Mouse (Mus musculus) midbrain, embryonic 13.5 days (tissue): ENCODE data around the gene Phb2. TPM values are rescaled to one million over a fixed set of nuclear protein-coding genes. Genes with fewer than 3 reads are reported as not detected.

Experiments
- ATAC-seq: fragments of 200-750 bp; cut with Nextera tagmentation; 2 replicates; pipeline ENCODE4 v1.8.0; 2017; ENCODE audit warnings: mild to moderate bottlenecking, moderate TSS enrichment, moderate library complexity
- H3K27ac ChIP-seq: fragments of 300-500 bp; sonication (generic); 2 replicates; pipeline ENCODE4 v1.5.1; 2015; ENCODE audit warnings: inconsistent platforms, mild to moderate bottlenecking, moderate library complexity
- H3K27me3 ChIP-seq: fragments of 300-500 bp; sonication (generic); 2 replicates; pipeline ENCODE4 v1.6.1; 2015; ENCODE audit warnings: mild to moderate bottlenecking, inconsistent platforms
- H3K36me3 ChIP-seq: fragments of 300-500 bp; sonication (generic); 2 replicates; pipeline ENCODE4 v1.6.1; 2015; ENCODE audit warnings: mild to moderate bottlenecking, inconsistent platforms
- H3K4me1 ChIP-seq: fragments of 300-500 bp; sonication (generic); replicated peaks from 2 replicates; pipeline ENCODE4 v1.6.1; 2015; ENCODE audit warnings: inconsistent platforms
- H3K4me2 ChIP-seq: fragments of 300-500 bp; sonication (generic); replicated peaks from 2 replicates; pipeline ENCODE4 v1.6.1; 2015; ENCODE audit warnings: moderate library complexity, mild to moderate bottlenecking, inconsistent platforms
- H3K4me3 ChIP-seq: fragments of 300-500 bp; sonication (generic); replicated peaks from 2 replicates; pipeline ENCODE4 v1.5.1; 2015; ENCODE audit warnings: mild to moderate bottlenecking, inconsistent platforms
- H3K9ac ChIP-seq: fragments of 300-500 bp; sonication (generic); replicated peaks from 2 replicates; pipeline ENCODE4 v1.6.1; 2015; ENCODE audit warnings: mild to moderate bottlenecking, inconsistent platforms
- H3K9me3 ChIP-seq: fragments of 300-500 bp; sonication (generic); 2 replicates; pipeline ENCODE4 v1.6.1; 2016; ENCODE audit warnings: mild to moderate bottlenecking, inconsistent platforms
- WGBS: fragments of 180-500 bp; shearing (Covaris S2); methylation state at CpG from one replicate; pipeline ENCODE4 v1.1.7; 2015; 5-methylcytosine and 5-hydroxymethylcytosine counted together
- polyA plus RNA-seq: library from polyadenylated mRNA; unstranded; fragments of >200 nt; fragmentation: Nextera tagmentation; extraction: Ambion mirVana; gene quantifications from 2 replicates; pipeline ENCODE4 v1.2.1, GENCODE M21; 2015

The Phb2 gene
- polyA plus RNA-seq, 1 experiment from 2014 or later: 276 TPM

GRCm38 (mm10) chr6:124712918-124713317 lies 782 bp downstream of the Phb2 start:
- no peak for ATAC-seq
- H3K4me3 ChIP-seq: peak overlapping the region; percentile 99
- peak overlapping the region; percentile 97 for H3K9ac ChIP-seq
- H3K4me2 ChIP-seq: peak overlapping the region; percentile 98
- H3K27ac ChIP-seq: peak overlapping the region; percentile 86
- no peaks in the 10 kb centered on the region for H3K27me3 ChIP-seq
- peaks cover 53% of the 10 kb centered on the region for H3K36me3 ChIP-seq
- H3K9me3 ChIP-seq: no peaks in the 10 kb centered on the region
- 22% methylated on average over 11 of the region's 11 CpGs for WGBS
- H3K4me1 ChIP-seq: peaks cover 43% of the 10 kb centered on the region

- Histone ChIP-seq H3K27me3 (no peaks in the 10 kb centered on the region), H3K4me1 (peaks cover 20% of the 10 kb centered on the region), H3K9me3 (no peaks in the 10 kb centered on the region), H3K4me2 (no peak overlapping the region), H3K4me3 (no peak overlapping the region), H3K27ac (0 out of 2 replicates have a peak overlapping the region, but pooled peaks have one; percentile 5), H3K36me3 (peaks cover 43% of the 10 kb centered on the region), H3K9ac (no peak overlapping the region)
- no peak for ATAC-seq
- WGBS: 68% methylated on average over 20 of the region's 20 CpGs
These were observed 4.8 kb downstream of the Phb2 start for GRCm38 (mm10) chr6:124716864-124717490.

GRCm38 (mm10) chr6:124717968-124718367 lies 5.8 kb downstream of the Phb2 start:
- Histone ChIP-seq H3K27me3 (no peaks in the 10 kb centered on the region), H3K9ac (no peak overlapping the region)

GRCm38 (mm10) chr6:124718703-124719102 lies 6.6 kb downstream of the Phb2 start:
- Histone ChIP-seq H3K4me1 (peaks cover 8% of the 10 kb centered on the region), H3K9me3 (no peaks in the 10 kb centered on the region), H3K9ac (no peak overlapping the region), H3K4me3 (no peak overlapping the region), H3K27me3 (no peaks in the 10 kb centered on the region), H3K4me2 (no peak overlapping the region), H3K36me3 (peaks cover 43% of the 10 kb centered on the region), H3K27ac (no peak overlapping the region)
- no peak for ATAC-seq
- WGBS: 58% methylated on average over 9 of the region's 16 CpGs

More at GRCm38 (mm10) chr6:124717968-124718367, 5.8 kb downstream of the Phb2 start:
- Histone ChIP-seq H3K27ac (no peak overlapping the region), H3K36me3 (peaks cover 43% of the 10 kb centered on the region), H3K4me3 (no peak overlapping the region), H3K4me2 (no peak overlapping the region), H3K9me3 (no peaks in the 10 kb centered on the region), H3K4me1 (peaks cover 16% of the 10 kb centered on the region)
- ATAC-seq: no peak
- WGBS: 81% methylated on average over 13 of the region's 13 CpGs

- Histone ChIP-seq H3K9ac (no peak overlapping the region), H3K27ac (no peak overlapping the region), H3K4me1 (0 out of 2 replicates have a peak, but pooled peaks cover under 1% of the 10 kb centered on the region), H3K4me2 (no peak overlapping the region), H3K36me3 (peaks cover 35% of the 10 kb centered on the region), H3K9me3 (no peaks in the 10 kb centered on the region), H3K4me3 (no peak overlapping the region), H3K27me3 (no peaks in the 10 kb centered on the region)
- ATAC-seq: no peak
- 78% methylated on average over 7 of the region's 7 CpGs for WGBS
These were observed 7.3 kb downstream of the Phb2 start for GRCm38 (mm10) chr6:124719354-124719978.

- no peak overlapping the region for H3K27ac ChIP-seq
- H3K36me3 ChIP-seq: peaks cover 21% of the 10 kb centered on the region
- no peak overlapping the region for H3K9ac ChIP-seq
- no peaks in the 10 kb centered on the region for H3K4me1 ChIP-seq
- no peak for ATAC-seq
- H3K9me3 ChIP-seq: no peaks in the 10 kb centered on the region
- H3K27me3 ChIP-seq: no peaks in the 10 kb centered on the region
- H3K4me3 ChIP-seq: no peak overlapping the region
- WGBS: 65% methylated on average over 11 of the region's 11 CpGs
- H3K4me2 ChIP-seq: no peak overlapping the region
These were observed 8.8 kb downstream of the Phb2 start for GRCm38 (mm10) chr6:124720904-124721303.

GRCm38 (mm10) chr6:124722876-124723473 lies 10.8 kb downstream of the Phb2 start:
- no peaks in the 10 kb centered on the region for H3K27me3 ChIP-seq
- H3K27ac ChIP-seq: no peak overlapping the region
- H3K9ac ChIP-seq: no peak overlapping the region
- 87% methylated on average over 6 of the region's 6 CpGs for WGBS
- no peaks in the 10 kb centered on the region for H3K9me3 ChIP-seq
- H3K36me3 ChIP-seq: no peaks in the 10 kb centered on the region
- no peak overlapping the region for H3K4me2 ChIP-seq
- H3K4me3 ChIP-seq: no peak overlapping the region
- no peaks in the 10 kb centered on the region for H3K4me1 ChIP-seq
- no peak for ATAC-seq

- ATAC-seq: no peak
- Histone ChIP-seq H3K27ac (no peak overlapping the region), H3K27me3 (no peaks in the 10 kb centered on the region), H3K4me2 (no peak overlapping the region), H3K9me3 (no peaks in the 10 kb centered on the region), H3K36me3 (no peaks in the 10 kb centered on the region), H3K9ac (no peak overlapping the region), H3K4me3 (no peak overlapping the region), H3K4me1 (no peaks in the 10 kb centered on the region)
- WGBS: 86% methylated on average over 8 of the region's 8 CpGs
These were observed 11.4 kb downstream of the Phb2 start for GRCm38 (mm10) chr6:124723541-124723940.

GRCm38 (mm10) chr6:124724472-124724871 lies 12.3 kb downstream of the Phb2 start:
- H3K4me1 ChIP-seq: no peaks in the 10 kb centered on the region
- H3K4me3 ChIP-seq: no peak overlapping the region
- 91% methylated on average over 10 of the region's 10 CpGs for WGBS
- H3K9ac ChIP-seq: no peak overlapping the region
- H3K36me3 ChIP-seq: no peaks in the 10 kb centered on the region
- no peaks in the 10 kb centered on the region for H3K27me3 ChIP-seq
- ATAC-seq: no peak
- no peaks in the 10 kb centered on the region for H3K9me3 ChIP-seq
- no peak overlapping the region for H3K4me2 ChIP-seq
- H3K27ac ChIP-seq: no peak overlapping the region

GRCm38 (mm10) chr6:124728621-124729020 lies 16.5 kb downstream of the Phb2 start:
- 91% methylated on average over 10 of the region's 10 CpGs for WGBS
- Histone ChIP-seq H3K27me3 (peaks cover 3% of the 10 kb centered on the region; the same call in 1 of the 2 replicates), H3K9ac (no peak overlapping the region), H3K27ac (no peak overlapping the region), H3K36me3 (no peaks in the 10 kb centered on the region), H3K4me2 (no peak overlapping the region), H3K4me1 (no peaks in the 10 kb centered on the region), H3K9me3 (no peaks in the 10 kb centered on the region), H3K4me3 (no peak overlapping the region)
- no peak for ATAC-seq

- H3K4me3 ChIP-seq: no peak overlapping the region
- H3K27me3 ChIP-seq: peaks cover 3% of the 10 kb centered on the region; the same call in 1 of the 2 replicates
- no peaks in the 10 kb centered on the region for H3K4me1 ChIP-seq
- no peak overlapping the region for H3K9ac ChIP-seq
- ATAC-seq: no peak
- H3K27ac ChIP-seq: no peak overlapping the region
- no peaks in the 10 kb centered on the region for H3K36me3 ChIP-seq
- no peak overlapping the region for H3K4me2 ChIP-seq
- WGBS: 86% methylated on average over 8 of the region's 8 CpGs
- H3K9me3 ChIP-seq: no peaks in the 10 kb centered on the region
These were observed 17.9 kb downstream of the Phb2 start for GRCm38 (mm10) chr6:124729850-124730705.

- Histone ChIP-seq H3K36me3 (no peaks in the 10 kb centered on the region), H3K9ac (no peak overlapping the region)
- no peak for ATAC-seq
These were observed 18.9 kb downstream of the Phb2 start for GRCm38 (mm10) chr6:124731038-124731437.

More at GRCm38 (mm10) chr6:124731038-124731437, 18.9 kb downstream of the Phb2 start:
- Histone ChIP-seq H3K27ac (no peak overlapping the region), H3K4me3 (no peak overlapping the region), H3K4me1 (no peaks in the 10 kb centered on the region), H3K27me3 (peaks cover 3% of the 10 kb centered on the region; the same call in 1 of the 2 replicates), H3K4me2 (no peak overlapping the region), H3K9me3 (no peaks in the 10 kb centered on the region)
- 89% methylated on average over 7 of the region's 7 CpGs for WGBS
